In the genomic region with DNA sequence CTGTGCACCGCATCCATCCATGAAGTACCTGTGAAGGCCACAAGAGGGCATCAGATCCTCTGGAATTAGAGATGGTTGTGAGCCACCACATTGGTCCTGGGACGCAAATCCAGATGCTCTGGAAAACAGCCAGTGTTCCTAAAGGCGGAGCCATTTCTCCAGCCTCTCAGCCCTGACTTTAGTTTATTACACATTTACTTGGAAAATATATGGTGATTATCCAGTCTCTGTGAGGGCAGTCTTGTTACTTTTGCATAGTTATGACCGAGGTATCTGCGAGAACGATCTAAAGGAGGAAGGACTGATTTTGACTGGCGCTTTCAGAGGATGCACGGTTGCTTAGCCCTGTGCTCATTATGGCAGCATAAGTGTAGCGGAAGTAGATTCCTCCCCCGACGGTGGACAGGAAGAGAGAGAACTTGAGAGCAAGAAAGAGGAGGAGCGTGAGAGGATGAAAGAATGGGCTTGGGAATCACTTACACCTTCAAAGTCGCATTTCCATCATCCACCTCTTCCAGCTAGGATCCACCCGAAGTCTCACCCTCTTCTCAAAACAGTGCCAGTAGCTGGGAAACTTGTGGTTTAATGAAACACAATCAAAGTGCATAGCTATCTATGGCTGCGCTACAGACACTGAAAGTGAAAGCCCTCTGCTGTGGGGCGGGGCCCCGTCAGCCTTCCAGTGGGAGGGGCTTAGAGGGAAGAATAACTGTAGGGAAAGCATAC, we compare ENCODE assay signal across 8 mouse cellular contexts. TPM values are rescaled to one million over a fixed set of nuclear protein-coding genes. Genes with fewer than 3 reads are reported as not detected.
DNase-seq lines count a peak whose midpoint lies in the region; ATAC-seq lines count a peak whose summit lies in the region.

No protein-coding gene starts in this region.

- no peaks in the 10 kb centered on the region for H3K27me3 ChIP-seq in forebrain, embryonic 13.5 days
- H3K27me3 ChIP-seq in neural tube, embryonic 15.5 days (replicated peaks): no peaks in the 10 kb centered on the region

- H3K4me3 ChIP-seq in forebrain, embryonic 13.5 days: peak overlapping the region; percentile 39
- H3K4me3 ChIP-seq in neural tube, embryonic 15.5 days (replicated peaks): peak overlapping the region; percentile 45

- ATAC-seq in forebrain, embryonic 13.5 days: peak; percentile 91
- ATAC-seq in neural tube, embryonic 15.5 days (ENCODE audit: low FRiP score): peak; percentile 94

- H3K27ac ChIP-seq in forebrain, embryonic 13.5 days: peak overlapping the region; percentile 69
- H3K27ac ChIP-seq in neural tube, embryonic 15.5 days (replicated peaks): peak overlapping the region; percentile 90

- H3K4me2 ChIP-seq in forebrain, embryonic 13.5 days: peak overlapping the region; percentile 67
- H3K4me2 ChIP-seq in neural tube, embryonic 15.5 days: peak overlapping the region; percentile 70

- no peaks in the 10 kb centered on the region for H3K36me3 ChIP-seq in forebrain, embryonic 13.5 days (ENCODE audit: poor library complexity, severe bottlenecking)
- H3K36me3 ChIP-seq in neural tube, embryonic 15.5 days: no peaks in the 10 kb centered on the region

- WGBS in forebrain, embryonic 13.5 days: 15% methylated on average over 17 of the region's 17 CpGs
- 13% methylated on average over 17 of the region's 17 CpGs for WGBS in neural tube, embryonic 15.5 days

- no peaks in the 10 kb centered on the region for H3K9me3 ChIP-seq in forebrain, embryonic 13.5 days (replicated peaks)
- H3K9me3 ChIP-seq in neural tube, embryonic 15.5 days (replicated peaks): no peaks in the 10 kb centered on the region

- H3K4me1 ChIP-seq in forebrain, embryonic 13.5 days: no peaks in the 10 kb centered on the region
- 0 out of 2 replicates have a peak, but pooled peaks cover 2% of the 10 kb centered on the region for H3K4me1 ChIP-seq in neural tube, embryonic 15.5 days

- no peak overlapping the region for H3K9ac ChIP-seq in forebrain, embryonic 13.5 days
- H3K9ac ChIP-seq in neural tube, embryonic 15.5 days (replicated peaks): peak overlapping the region; percentile 38; the same call in 1 of the 2 replicates

- peak; percentile 83 for DNase-seq in ES-CJ7 (ENCODE audit: low read depth, low spot score)
- DNase-seq in c-Kit-positive CD71-positive TER-119-positive erythroid progenitor cells, embryonic 14.5 days (ENCODE audit: low spot score): peak; percentile 71
- peak; percentile 78 to 89 for DNase-seq in heart, postnatal 14 days
- DNase-seq in layer of hippocampus, adult 11-12 months (ENCODE audit: low spot score): peak; percentile 89
- DNase-seq in lung, adult 18-20 months: peak; percentile 76 to 78
- peak; percentile 68 for DNase-seq in testis, postnatal 14 days (ENCODE audit: low spot score)

- intact Hi-C loops in heart, postnatal 14 days (cut with DNase I): loop anchor here (1.0 to 5.0 kb wide), 4 partner anchors 65 to 1035 kb away; a partner anchor contains a TSS

RNA-seq across cellular contexts. Expression of a gene that starts 26.5 kb away (rescaled TPM):
- 0.76 and 0.84 TPM in 2 replicates for polyA plus RNA-seq in forebrain, embryonic 13.5 days (2015; fragmentation: Nextera tagmentation; extraction: Ambion mirVana)
- 1 to 10 TPM in 1 of 2 experiments, under 1 TPM in 1; 0.86 to 1.0 TPM for total RNA-seq in heart, postnatal 14 days (2021)
- polyA plus RNA-seq in neural tube, embryonic 15.5 days (2015; fragmentation: Nextera tagmentation; extraction: Ambion mirVana): 1.9 and 6.4 TPM in 2 replicates

RNA-seq across cellular contexts. Expression of a gene that starts 27.8 kb away (rescaled TPM):
- 4.1 and 7.7 TPM in 2 replicates for polyA plus RNA-seq in forebrain, embryonic 13.5 days (2015; fragmentation: Nextera tagmentation; extraction: Ambion mirVana)
- 1 to 10 TPM in 1 of 2 experiments, under 1 TPM in 1; 0.19 to 1.3 TPM for total RNA-seq in heart, postnatal 14 days (2021)
- polyA plus RNA-seq in neural tube, embryonic 15.5 days (2015; fragmentation: Nextera tagmentation; extraction: Ambion mirVana): 34.4 and 41.0 TPM in 2 replicates

Comparison
In these comparisons a context has a peak if more than half of its experiments do, and no peak if none do; other contexts are left out.
1. Peak in every context shown above with its lines: DNase-seq, ATAC-seq, H3K4me3 ChIP-seq and H3K27ac ChIP-seq.